Mouse (Mus musculus): Measurements from ENCODE around the gene Fbxo10. TPM values are rescaled to one million over a fixed set of nuclear protein-coding genes. Genes with fewer than 3 reads are reported as not detected.

The Fbxo10 gene
- polyA plus RNA-seq, 1 experiment from 2014 or later, result 7.9 TPM

GRCm38 (mm10) chr4:45037455-45038410 is 46.7 kb downstream of the Fbxo10 start:
- no peak for ATAC-seq
- no peak overlapping the region for H3K27ac ChIP-seq (ENCODE audit: low read length)
- 90% methylated on average over 13 of the region's 13 CpGs for WGBS
- no peak overlapping the region for H3K9ac ChIP-seq (ENCODE audit: low read depth, low read length)
- H3K4me2 ChIP-seq (ENCODE audit: low read depth, low read length), result no peak overlapping the region
- no peaks in the 10 kb centered on the region for H3K27me3 ChIP-seq (replicated peaks; ENCODE audit: control insufficient read depth, insufficient read depth, low read length)
- H3K4me3 ChIP-seq (ENCODE audit: low read length), result no peak overlapping the region
- H3K9me3 ChIP-seq (ENCODE audit: control insufficient read depth, low read length), result no peaks in the 10 kb centered on the region
- peaks cover 12% of the 10 kb centered on the region; the same call in 1 of the 2 replicates for H3K4me1 ChIP-seq (ENCODE audit: control insufficient read depth, insufficient read depth, low read length)
- peaks cover 2% of the 10 kb centered on the region; the same call in 1 of the 2 replicates for H3K36me3 ChIP-seq (ENCODE audit: control insufficient read depth, insufficient read depth, low read length)

- H3K4me1 ChIP-seq (ENCODE audit: control insufficient read depth, insufficient read depth, low read length), result peaks cover 12% of the 10 kb centered on the region; the same call in 1 of the 2 replicates
- ATAC-seq, result no peak
- no peak overlapping the region for H3K4me2 ChIP-seq (ENCODE audit: low read depth, low read length)
- no peaks in the 10 kb centered on the region for H3K27me3 ChIP-seq (replicated peaks; ENCODE audit: control insufficient read depth, insufficient read depth, low read length)
- WGBS, result 86% methylated on average over 5 of the region's 5 CpGs
- no peak overlapping the region for H3K9ac ChIP-seq (ENCODE audit: low read depth, low read length)
- peaks cover 2% of the 10 kb centered on the region; the same call in 1 of the 2 replicates for H3K36me3 ChIP-seq (ENCODE audit: control insufficient read depth, insufficient read depth, low read length)
- no peaks in the 10 kb centered on the region for H3K9me3 ChIP-seq (ENCODE audit: control insufficient read depth, low read length)
- no peak overlapping the region for H3K4me3 ChIP-seq (ENCODE audit: low read length)
- no peak overlapping the region for H3K27ac ChIP-seq (ENCODE audit: low read length)
Measured at GRCm38 (mm10) chr4:45036571-45036970, 47.8 kb downstream of the Fbxo10 start.

GRCm38 (mm10) chr4:45036048-45036447 is 48.4 kb downstream of the Fbxo10 start:
- no peaks in the 10 kb centered on the region for H3K9me3 ChIP-seq (ENCODE audit: control insufficient read depth, low read length)
- ATAC-seq, result no peak
- H3K4me3 ChIP-seq (ENCODE audit: low read length), result no peak overlapping the region
- no peak overlapping the region for H3K9ac ChIP-seq (ENCODE audit: low read depth, low read length)
- peaks cover 2% of the 10 kb centered on the region; the same call in 1 of the 2 replicates for H3K36me3 ChIP-seq (ENCODE audit: control insufficient read depth, insufficient read depth, low read length)
- H3K4me2 ChIP-seq (ENCODE audit: low read depth, low read length), result no peak overlapping the region
- peaks cover 12% of the 10 kb centered on the region; the same call in 1 of the 2 replicates for H3K4me1 ChIP-seq (ENCODE audit: control insufficient read depth, insufficient read depth, low read length)
- H3K27me3 ChIP-seq (replicated peaks; ENCODE audit: control insufficient read depth, insufficient read depth, low read length), result no peaks in the 10 kb centered on the region
- 90% methylated on average over 10 of the region's 10 CpGs for WGBS
- H3K27ac ChIP-seq (ENCODE audit: low read length), result no peak overlapping the region

GRCm38 (mm10) chr4:45034693-45035628 is 49.4 kb downstream of the Fbxo10 start:
- no peak overlapping the region for H3K27ac ChIP-seq (ENCODE audit: low read length)
- peaks cover 2% of the 10 kb centered on the region; the same call in 1 of the 2 replicates for H3K36me3 ChIP-seq (ENCODE audit: control insufficient read depth, insufficient read depth, low read length)
- H3K4me3 ChIP-seq (ENCODE audit: low read length), result no peak overlapping the region
- WGBS, result 68% methylated on average over 16 of the region's 16 CpGs
- no peaks in the 10 kb centered on the region for H3K9me3 ChIP-seq (ENCODE audit: control insufficient read depth, low read length)
- H3K9ac ChIP-seq (ENCODE audit: low read depth, low read length), result no peak overlapping the region
- H3K4me1 ChIP-seq (ENCODE audit: control insufficient read depth, insufficient read depth, low read length), result peaks cover 12% of the 10 kb centered on the region; the same call in 1 of the 2 replicates
- no peak overlapping the region for H3K4me2 ChIP-seq (ENCODE audit: low read depth, low read length)
- peak; percentile 78 for ATAC-seq
- H3K27me3 ChIP-seq (replicated peaks; ENCODE audit: control insufficient read depth, insufficient read depth, low read length), result no peaks in the 10 kb centered on the region

GRCm38 (mm10) chr4:45032586-45032985 is 51.8 kb downstream of the Fbxo10 start:
- 85% methylated on average over 9 of the region's 9 CpGs for WGBS

GRCm38 (mm10) chr4:45026459-45026858 is 57.9 kb downstream of the Fbxo10 start:
- Histone ChIP-seq H3K36me3 (ENCODE audit: control insufficient read depth, insufficient read depth, low read length) (no peaks in the 10 kb centered on the region), H3K4me1 (ENCODE audit: control insufficient read depth, insufficient read depth, low read length) (no peaks in the 10 kb centered on the region), H3K4me2 (ENCODE audit: low read depth, low read length) (no peak overlapping the region), H3K4me3 (ENCODE audit: low read length) (no peak overlapping the region), H3K9me3 (ENCODE audit: control insufficient read depth, low read length) (no peaks in the 10 kb centered on the region), H3K9ac (ENCODE audit: low read depth, low read length) (no peak overlapping the region), H3K27me3 (replicated peaks; ENCODE audit: control insufficient read depth, insufficient read depth, low read length) (no peaks in the 10 kb centered on the region), H3K27ac (ENCODE audit: low read length) (no peak overlapping the region)
- WGBS, result 92% methylated on average over 4 of the region's 4 CpGs
- no peak for ATAC-seq

More at GRCm38 (mm10) chr4:45032586-45032985, 51.8 kb downstream of the Fbxo10 start:
- no peak for ATAC-seq
- H3K27me3 ChIP-seq (replicated peaks; ENCODE audit: control insufficient read depth, insufficient read depth, low read length), result no peaks in the 10 kb centered on the region
- H3K36me3 ChIP-seq (ENCODE audit: control insufficient read depth, insufficient read depth, low read length), result peaks cover 2% of the 10 kb centered on the region; the same call in 1 of the 2 replicates
- no peak overlapping the region for H3K9ac ChIP-seq (ENCODE audit: low read depth, low read length)
- H3K4me3 ChIP-seq (ENCODE audit: low read length), result no peak overlapping the region
- no peaks in the 10 kb centered on the region for H3K9me3 ChIP-seq (ENCODE audit: control insufficient read depth, low read length)
- no peak overlapping the region for H3K27ac ChIP-seq (ENCODE audit: low read length)
- no peak overlapping the region for H3K4me2 ChIP-seq (ENCODE audit: low read depth, low read length)
- H3K4me1 ChIP-seq (ENCODE audit: control insufficient read depth, insufficient read depth, low read length), result peaks cover 12% of the 10 kb centered on the region; the same call in 1 of the 2 replicates

GRCm38 (mm10) chr4:45019009-45019408 is 65.4 kb downstream of the Fbxo10 start:
- H3K27ac ChIP-seq (ENCODE audit: low read length), result no peak overlapping the region
- H3K4me2 ChIP-seq (ENCODE audit: low read depth, low read length), result peak overlapping the region; percentile 90
- H3K36me3 ChIP-seq (ENCODE audit: control insufficient read depth, insufficient read depth, low read length), result no peaks in the 10 kb centered on the region
- peak; percentile 34 for ATAC-seq
- H3K9ac ChIP-seq (ENCODE audit: low read depth, low read length), result peak overlapping the region; percentile 72
- H3K9me3 ChIP-seq (ENCODE audit: control insufficient read depth, low read length), result no peaks in the 10 kb centered on the region
- H3K4me1 ChIP-seq (ENCODE audit: control insufficient read depth, insufficient read depth, low read length), result peaks cover 9% of the 10 kb centered on the region; the same call in 1 of the 2 replicates
- 3% methylated on average over 14 of the region's 14 CpGs for WGBS
- H3K4me3 ChIP-seq (ENCODE audit: low read length), result peak overlapping the region; percentile 79
- no peaks in the 10 kb centered on the region for H3K27me3 ChIP-seq (replicated peaks; ENCODE audit: control insufficient read depth, insufficient read depth, low read length)

GRCm38 (mm10) chr4:45018452-45018980 is 65.9 kb downstream of the Fbxo10 start, which contains the start of gene Polr1e:
Polr1e (plus strand) TSS chr4:45018583.
- WGBS, result under 1% methylated on average over 29 of the region's 29 CpGs
- Histone ChIP-seq H3K27ac (ENCODE audit: low read length) (no peak within 1 kb of the TSS), H3K4me1 (ENCODE audit: control insufficient read depth, insufficient read depth, low read length) (peaks cover 12% of the 10 kb centered on the region), H3K9ac (ENCODE audit: low read depth, low read length) (peak within 1 kb of the TSS; percentile 72), H3K27me3 (replicated peaks; ENCODE audit: control insufficient read depth, insufficient read depth, low read length) (no peaks in the 10 kb centered on the region), H3K36me3 (ENCODE audit: control insufficient read depth, insufficient read depth, low read length) (no peaks in the 10 kb centered on the region), H3K4me2 (ENCODE audit: low read depth, low read length) (peak within 1 kb of the TSS; percentile 90), H3K9me3 (ENCODE audit: control insufficient read depth, low read length) (no peaks in the 10 kb centered on the region), H3K4me3 (ENCODE audit: low read length) (peak within 1 kb of the TSS; percentile 79)
- peak; percentile 89 for ATAC-seq
